Mouse (Mus musculus) kidney, postnatal 36 days (tissue): ENCODE results near the gene Prdx5.

Experiments
- DNase-seq, 2 experiments: peaks; one replicate each; pipeline ENCODE4 v3.0.0; 2021 to 2022; ENCODE audit warnings: mixed read lengths in 2 of 2

The Prdx5 gene

GRCm38 (mm10) chr19:6874257-6874656 is 35.6 kb downstream of the Prdx5 start:
- DNase-seq = no peak

- no peak for DNase-seq
Measured at GRCm38 (mm10) chr19:6872701-6873100, 37.2 kb downstream of the Prdx5 start.

GRCm38 (mm10) chr19:6871574-6872271 is 38.2 kb downstream of the Prdx5 start:
- DNase-seq = peak; percentile 88 to 94

- DNase-seq = peak; percentile 75 to 81
Measured at GRCm38 (mm10) chr19:6869355-6869754, 40.6 kb downstream of the Prdx5 start.

GRCm38 (mm10) chr19:6861451-6861850 is 48.5 kb downstream of the Prdx5 start:
- DNase-seq = no peak

- DNase-seq = no peak
Measured at GRCm38 (mm10) chr19:6860706-6861105, 49.2 kb downstream of the Prdx5 start.

GRCm38 (mm10) chr19:6859971-6860370 is 49.9 kb downstream of the Prdx5 start:
- no peak for DNase-seq

- no peak for DNase-seq
Measured at GRCm38 (mm10) chr19:6859032-6859651, 50.8 kb downstream of the Prdx5 start.

- DNase-seq = no peak
Measured at GRCm38 (mm10) chr19:6858031-6858430, 51.9 kb downstream of the Prdx5 start, which contains the start of gene Ccdc88b. Ccdc88b (minus strand) TSS chr19:6858211.

GRCm38 (mm10) chr19:6857391-6858005 is 52.4 kb downstream of the Prdx5 start:
- DNase-seq = no peak

- no peak for DNase-seq
Measured at GRCm38 (mm10) chr19:6857003-6857360, 52.9 kb downstream of the Prdx5 start.
